Mouse (Mus musculus): ENCODE data around the gene Olfr27.

Gene Olfr27

GRCm38 (mm10) chr9:39127831-39128230 lies at the start of gene Olfr27:
Gene Olfr27, plus strand, starts transcription at chr9:39128131.
- no peak for DNase-seq

DNA sequence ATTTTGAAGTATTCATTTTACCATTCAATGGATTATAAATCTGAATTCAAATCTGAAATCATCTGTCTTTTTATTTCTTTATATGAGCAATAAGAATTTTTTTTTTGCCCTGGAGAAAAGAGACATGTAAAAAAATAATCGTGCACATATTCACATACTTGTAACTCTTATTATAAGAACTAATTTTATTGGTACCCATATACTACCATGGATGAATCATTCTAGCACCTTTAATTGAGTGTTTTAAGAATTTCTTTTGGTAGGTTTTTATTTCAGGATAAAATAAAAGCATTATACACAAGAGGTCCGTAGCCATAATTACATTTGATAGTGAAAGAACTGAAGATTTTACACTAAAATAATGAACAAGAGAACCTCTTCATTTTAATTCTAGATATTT lies 49.1 kb upstream of the Olfr27 start, which contains the start of gene Olfr938:
Gene Olfr938, minus strand, starts transcription at position 101 of the 400 bp plus-strand sequence.
- no peak for DNase-seq

- DNase-seq: no peak
Measured at GRCm38 (mm10) chr9:39127326-39127725, 605 bp upstream of the Olfr27 start.

- no peak for DNase-seq
Measured at GRCm38 (mm10) chr9:39152401-39152800, 24.5 kb downstream of the Olfr27 start.

GRCm38 (mm10) chr9:39166004-39166403 lies 38.1 kb downstream of the Olfr27 start, which contains the start of gene Olfr943:
Gene Olfr943, plus strand, starts transcription at chr9:39166304.
- DNase-seq: no peak
